Mouse (Mus musculus) intestine, embryonic 16.5 days (tissue): ENCODE results near the gene Sytl2. TPM values are rescaled to one million over a fixed set of nuclear protein-coding genes. Genes with fewer than 3 reads are reported as not detected.

ENCODE experiments used
- ATAC-seq: fragments of 200-750 bp; cut with Nextera tagmentation; 2 replicates; pipeline ENCODE4 v1.8.0; 2017; ENCODE audit warnings: moderate TSS enrichment, moderate library complexity
- H3K27ac ChIP-seq: fragments of 300-500 bp; sonication (generic); 2 replicates; pipeline ENCODE4 v1.5.1; 2014; ENCODE audit warnings: mild to moderate bottlenecking, low read length
- H3K27me3 ChIP-seq: fragments of 300-500 bp; sonication (generic); replicated peaks from 2 replicates; pipeline ENCODE4 v1.6.1; 2014; ENCODE audit warnings: low read length, control low read depth, mixed read lengths; ENCODE audit not compliant: control insufficient read depth, insufficient read depth
- H3K36me3 ChIP-seq: fragments of 300-500 bp; sonication (generic); 2 replicates; pipeline ENCODE4 v1.6.1; 2014; ENCODE audit warnings: low read length, control low read depth; ENCODE audit not compliant: control insufficient read depth, insufficient read depth
- H3K4me1 ChIP-seq: fragments of 300-500 bp; sonication (generic); 2 replicates; pipeline ENCODE4 v1.6.1; 2014; ENCODE audit warnings: low read length, control low read depth, mixed read lengths; ENCODE audit not compliant: control insufficient read depth, insufficient read depth
- H3K4me2 ChIP-seq: fragments of 300-500 bp; sonication (generic); 2 replicates; pipeline ENCODE4 v1.6.1; 2014; ENCODE audit warnings: low read depth, low read length, control low read depth
- H3K4me3 ChIP-seq: fragments of 300-500 bp; sonication (generic); 2 replicates; pipeline ENCODE4 v1.5.1; 2014; ENCODE audit warnings: mild to moderate bottlenecking, low read length
- H3K9ac ChIP-seq: fragments of 300-500 bp; sonication (generic); 2 replicates; pipeline ENCODE4 v1.6.1; 2014; ENCODE audit warnings: low read depth, low read length
- H3K9me3 ChIP-seq: fragments of 300-500 bp; sonication (generic); 2 replicates; pipeline ENCODE4 v1.6.1; 2016; ENCODE audit warnings: low read length, control low read depth; ENCODE audit not compliant: control insufficient read depth
- WGBS: fragments of 180-500 bp; shearing (Covaris S2); extraction: QIAGEN DNeasy Blood & Tissue Kit; methylation state at CpG from one replicate; pipeline ENCODE4 v1.1.7; 2014; 5-methylcytosine and 5-hydroxymethylcytosine counted together
- polyA plus RNA-seq: library from polyadenylated mRNA; unstranded; fragments of >200 nt; fragmentation: Nextera tagmentation; extraction: Ambion mirVana; gene quantifications from 2 replicates; pipeline ENCODE4 v1.2.1, GENCODE M21; 2015

Sytl2 gene
- polyA plus RNA-seq, 1 experiment from 2014 or later = 8.9 TPM

DNA sequence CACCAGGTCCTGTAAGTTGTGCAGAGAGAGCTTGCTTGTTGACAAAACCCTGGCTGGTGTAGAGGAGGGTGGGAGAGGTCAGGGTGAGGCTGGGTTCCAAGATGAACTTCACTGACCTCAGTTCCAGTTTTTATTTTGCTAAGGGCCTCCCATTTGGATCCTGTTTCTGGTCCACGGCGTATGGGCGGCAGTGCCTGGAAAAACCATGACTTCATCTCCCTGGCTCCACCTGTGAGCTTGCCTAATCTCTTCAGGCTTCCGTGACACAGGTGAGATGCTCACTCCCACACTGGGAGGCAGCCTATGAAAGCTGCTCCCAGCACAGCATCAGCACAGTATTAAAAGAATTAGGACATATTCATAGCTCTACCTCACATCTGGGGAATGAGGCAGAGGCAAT is 24.3 kb upstream of the Sytl2 start:
- Histone ChIP-seq H3K4me2 (no peak overlapping the region), H3K27me3 (no peaks in the 10 kb centered on the region), H3K9me3 (no peaks in the 10 kb centered on the region), H3K36me3 (no peaks in the 10 kb centered on the region), H3K9ac (no peak overlapping the region), H3K4me3 (no peak overlapping the region), H3K27ac (no peak overlapping the region), H3K4me1 (no peaks in the 10 kb centered on the region)
- 70% methylated on average over 4 of the region's 4 CpGs for WGBS
- no peak; the same call in 1 of the 2 replicates for ATAC-seq

DNA sequence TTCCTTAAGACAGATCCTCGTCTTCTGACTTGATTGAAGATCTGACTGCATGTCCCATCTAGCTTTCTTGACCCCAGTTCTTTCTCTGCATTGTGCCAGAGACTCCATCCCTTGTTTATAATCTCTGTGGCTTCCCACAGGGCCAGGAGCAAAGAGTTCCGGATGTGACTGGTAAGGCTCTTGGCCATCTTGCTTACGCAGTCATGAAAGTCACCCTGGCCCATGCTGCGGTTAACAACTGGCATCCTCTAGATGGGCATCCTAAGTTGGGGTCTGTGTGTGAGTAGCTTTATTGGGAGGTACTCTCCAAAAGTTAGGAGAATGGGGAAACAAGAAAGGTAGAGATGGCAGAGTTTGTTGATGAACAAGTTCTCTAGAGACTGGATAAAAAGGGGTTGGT is 22.9 kb upstream of the Sytl2 start:
- H3K9me3 ChIP-seq = no peaks in the 10 kb centered on the region
- ATAC-seq = no peak
- no peak overlapping the region for H3K4me3 ChIP-seq
- 91% methylated on average over 4 of the region's 4 CpGs for WGBS
- no peak overlapping the region for H3K4me2 ChIP-seq
- H3K27me3 ChIP-seq = no peaks in the 10 kb centered on the region
- no peak overlapping the region for H3K9ac ChIP-seq
- no peak overlapping the region for H3K27ac ChIP-seq
- H3K36me3 ChIP-seq = no peaks in the 10 kb centered on the region
- no peaks in the 10 kb centered on the region for H3K4me1 ChIP-seq

DNA sequence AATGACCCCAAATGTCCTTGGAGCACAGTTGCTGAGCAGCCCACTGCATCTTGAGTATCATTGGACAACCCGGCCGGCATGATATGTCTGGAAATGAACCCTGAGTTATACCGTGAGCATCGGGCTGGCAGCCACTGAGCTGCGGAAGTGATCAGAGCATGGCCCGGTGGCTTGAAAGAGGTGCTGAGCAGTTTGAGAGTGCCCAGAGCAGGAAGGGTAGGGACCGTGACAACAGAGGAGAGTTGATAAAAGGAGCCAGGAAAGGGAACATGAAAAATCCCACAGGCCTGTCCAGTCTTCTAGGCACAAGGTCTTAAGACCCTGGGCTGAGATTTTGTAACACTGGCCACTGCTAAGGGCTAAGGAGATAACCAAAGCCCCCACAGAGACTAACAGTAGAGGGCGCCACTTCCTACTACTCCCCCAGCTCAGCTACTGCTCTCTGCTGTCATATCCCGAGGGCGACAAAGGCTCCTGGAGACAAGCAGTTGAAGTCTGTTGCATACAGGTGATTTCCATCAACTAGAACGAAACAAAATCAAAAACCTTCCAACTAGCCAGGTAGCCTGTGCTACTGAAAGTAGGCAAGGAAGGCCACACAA is 21.7 kb upstream of the Sytl2 start:
- no peak for ATAC-seq
- WGBS = 69% methylated on average over 11 of the region's 11 CpGs

DNA sequence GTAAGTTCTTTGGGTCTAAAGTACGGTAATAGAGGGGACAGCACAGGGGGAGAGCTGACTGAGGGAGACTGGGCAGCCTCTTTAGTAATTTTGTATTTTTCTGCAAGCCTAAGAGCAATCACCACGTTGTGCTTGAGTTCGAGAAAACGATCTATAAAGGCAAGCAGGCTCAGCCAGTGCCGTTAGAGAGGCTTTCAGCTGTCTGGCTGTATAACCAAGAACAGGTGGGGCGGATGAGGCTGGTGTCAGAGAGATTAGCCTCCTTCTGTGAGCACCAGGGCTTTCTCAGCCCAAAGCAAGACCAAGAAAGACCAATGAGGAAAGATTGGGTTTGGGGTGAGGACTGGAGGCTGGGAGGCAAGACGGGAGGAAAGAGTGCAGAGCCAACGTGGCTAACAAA is 21.2 kb upstream of the Sytl2 start:
- Histone ChIP-seq H3K36me3 (no peaks in the 10 kb centered on the region), H3K9me3 (no peaks in the 10 kb centered on the region), H3K4me3 (no peak overlapping the region), H3K9ac (no peak overlapping the region), H3K4me1 (no peaks in the 10 kb centered on the region), H3K27ac (no peak overlapping the region), H3K27me3 (no peaks in the 10 kb centered on the region), H3K4me2 (no peak overlapping the region)
- WGBS = 63% methylated on average over 8 of the region's 8 CpGs
- no peak for ATAC-seq

More for the DNA sequence above, 21.7 kb upstream of the Sytl2 start:
- H3K36me3 ChIP-seq = no peaks in the 10 kb centered on the region
- H3K9ac ChIP-seq = no peak overlapping the region
- H3K9me3 ChIP-seq = no peaks in the 10 kb centered on the region
- no peak overlapping the region for H3K4me2 ChIP-seq
- H3K4me3 ChIP-seq = no peak overlapping the region
- no peaks in the 10 kb centered on the region for H3K27me3 ChIP-seq
- no peaks in the 10 kb centered on the region for H3K4me1 ChIP-seq
- H3K27ac ChIP-seq = no peak overlapping the region

DNA sequence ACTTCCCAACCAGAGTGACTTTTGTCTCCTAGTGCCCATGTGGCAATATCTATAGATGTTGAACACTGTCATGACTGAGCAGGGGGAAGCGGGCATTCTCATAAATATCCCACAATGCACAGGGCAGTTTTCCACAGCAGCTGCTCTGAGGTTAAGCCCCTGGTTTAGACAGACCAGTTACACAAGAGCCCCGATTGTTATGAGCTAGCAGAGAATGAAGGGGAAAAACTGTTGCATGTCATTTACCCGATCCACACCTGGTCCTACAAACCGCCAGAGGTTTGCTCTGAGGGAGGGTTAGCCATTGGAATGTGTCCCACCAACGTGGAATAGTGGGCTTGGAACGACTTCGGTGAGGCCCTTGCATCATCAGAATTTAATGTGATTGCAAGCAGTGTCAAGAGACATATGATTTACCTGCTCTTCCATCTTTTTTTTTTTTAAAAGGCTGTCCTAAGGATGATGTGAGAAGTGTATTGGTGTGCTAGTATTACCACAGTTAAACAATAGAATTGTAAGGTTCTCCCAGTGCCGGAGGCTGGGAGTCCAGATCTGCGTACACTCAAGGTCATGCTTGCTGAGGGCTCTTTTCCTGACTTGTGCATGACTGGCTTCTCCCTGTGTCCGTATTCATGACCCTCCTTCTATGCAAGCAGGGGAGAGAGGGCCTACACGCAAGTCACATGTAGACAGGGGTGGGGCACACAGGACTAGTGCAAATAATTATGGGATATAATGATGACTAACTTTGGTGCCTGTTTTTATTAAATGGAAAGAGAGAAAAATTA is 20.1 kb upstream of the Sytl2 start:
- Histone ChIP-seq H3K9ac (no peak overlapping the region), H3K4me3 (no peak overlapping the region), H3K27me3 (no peaks in the 10 kb centered on the region), H3K36me3 (no peaks in the 10 kb centered on the region), H3K27ac (no peak overlapping the region), H3K9me3 (no peaks in the 10 kb centered on the region), H3K4me2 (no peak overlapping the region), H3K4me1 (no peaks in the 10 kb centered on the region)
- ATAC-seq = peak; percentile 19; the same call in 1 of the 2 replicates
- WGBS = 71% methylated on average over 11 of the region's 11 CpGs

DNA sequence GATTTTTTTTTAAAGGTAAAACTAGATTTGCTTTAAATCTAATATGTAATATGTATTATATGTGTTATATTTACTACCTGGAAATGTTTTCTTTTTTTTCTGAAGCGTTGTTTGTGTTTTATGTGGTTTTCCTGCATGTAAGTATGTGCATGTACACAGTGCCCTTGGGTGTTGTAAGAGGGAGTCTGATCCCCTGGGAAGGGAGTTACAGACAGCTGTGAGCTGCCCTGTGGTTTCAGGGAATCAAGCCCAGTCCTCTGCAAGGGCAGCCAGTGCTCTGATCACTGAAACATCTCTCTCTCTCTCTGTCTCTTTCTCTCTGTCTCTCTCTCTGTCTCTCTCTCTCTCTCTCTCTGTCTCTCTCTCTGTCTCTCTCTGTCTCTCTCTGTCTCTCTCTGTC is 19.3 kb upstream of the Sytl2 start:
- Histone ChIP-seq H3K9ac (no peak overlapping the region), H3K27ac (no peak overlapping the region), H3K4me3 (no peak overlapping the region), H3K4me2 (no peak overlapping the region), H3K9me3 (no peaks in the 10 kb centered on the region), H3K27me3 (no peaks in the 10 kb centered on the region), H3K4me1 (no peaks in the 10 kb centered on the region), H3K36me3 (no peaks in the 10 kb centered on the region)
- 100% methylated on average over 1 of the region's 1 CpGs for WGBS
- no peak for ATAC-seq

DNA sequence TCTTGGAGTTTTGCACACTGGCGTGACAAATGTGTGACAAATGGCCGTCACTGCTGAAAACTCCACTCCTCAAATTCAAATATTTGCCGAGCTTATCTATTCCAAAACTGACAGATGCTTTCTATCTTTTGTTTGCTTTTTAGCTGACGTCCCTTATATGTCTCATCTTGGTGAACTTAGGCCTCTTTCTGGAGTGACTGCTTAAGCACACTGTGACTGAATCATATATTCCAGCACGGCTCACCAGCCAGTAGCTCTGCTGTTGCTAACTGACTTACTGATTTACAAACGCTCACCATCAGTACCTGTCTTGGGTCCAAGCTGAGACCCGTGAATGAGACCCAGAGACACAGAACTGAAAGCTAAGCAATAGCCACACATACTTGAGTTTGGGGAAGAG is 17.3 kb upstream of the Sytl2 start:
- H3K4me1 ChIP-seq = no peaks in the 10 kb centered on the region
- no peak overlapping the region for H3K27ac ChIP-seq
- ATAC-seq = peak; percentile 57; the same call in 1 of the 2 replicates
- no peaks in the 10 kb centered on the region for H3K27me3 ChIP-seq
- no peaks in the 10 kb centered on the region for H3K36me3 ChIP-seq
- peak overlapping the region; percentile 28 for H3K4me2 ChIP-seq
- H3K4me3 ChIP-seq = peak overlapping the region; percentile 17; the same call in 1 of the 2 replicates
- 41% methylated on average over 7 of the region's 7 CpGs for WGBS
- H3K9ac ChIP-seq = no peak overlapping the region
- no peaks in the 10 kb centered on the region for H3K9me3 ChIP-seq

DNA sequence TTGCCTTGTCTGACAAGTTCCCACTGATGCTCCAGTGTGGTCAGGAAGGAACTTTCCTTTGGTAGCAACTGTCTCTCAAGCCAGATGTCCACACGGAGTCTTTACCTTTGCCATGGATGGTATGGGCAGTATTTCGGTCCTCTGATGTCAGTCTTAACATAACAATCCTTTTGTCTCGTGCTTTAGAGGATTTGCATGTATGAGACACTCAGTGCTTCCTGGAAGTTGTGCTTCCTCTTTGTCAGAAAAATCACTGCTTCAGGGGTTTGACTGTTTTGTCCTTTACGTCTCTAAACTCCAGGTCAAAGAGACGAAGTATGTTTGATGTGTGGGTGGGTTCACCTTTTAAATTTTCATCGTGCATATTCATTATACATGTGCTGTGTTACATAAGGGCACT is 10.2 kb upstream of the Sytl2 start:
- no peaks in the 10 kb centered on the region for H3K27me3 ChIP-seq
- no peaks in the 10 kb centered on the region for H3K9me3 ChIP-seq
- no peak overlapping the region for H3K27ac ChIP-seq
- no peak overlapping the region for H3K4me2 ChIP-seq
- WGBS = 83% methylated on average over 6 of the region's 6 CpGs
- H3K4me3 ChIP-seq = no peak overlapping the region
- H3K4me1 ChIP-seq = no peaks in the 10 kb centered on the region
- ATAC-seq = no peak
- no peaks in the 10 kb centered on the region for H3K36me3 ChIP-seq
- H3K9ac ChIP-seq = no peak overlapping the region

DNA sequence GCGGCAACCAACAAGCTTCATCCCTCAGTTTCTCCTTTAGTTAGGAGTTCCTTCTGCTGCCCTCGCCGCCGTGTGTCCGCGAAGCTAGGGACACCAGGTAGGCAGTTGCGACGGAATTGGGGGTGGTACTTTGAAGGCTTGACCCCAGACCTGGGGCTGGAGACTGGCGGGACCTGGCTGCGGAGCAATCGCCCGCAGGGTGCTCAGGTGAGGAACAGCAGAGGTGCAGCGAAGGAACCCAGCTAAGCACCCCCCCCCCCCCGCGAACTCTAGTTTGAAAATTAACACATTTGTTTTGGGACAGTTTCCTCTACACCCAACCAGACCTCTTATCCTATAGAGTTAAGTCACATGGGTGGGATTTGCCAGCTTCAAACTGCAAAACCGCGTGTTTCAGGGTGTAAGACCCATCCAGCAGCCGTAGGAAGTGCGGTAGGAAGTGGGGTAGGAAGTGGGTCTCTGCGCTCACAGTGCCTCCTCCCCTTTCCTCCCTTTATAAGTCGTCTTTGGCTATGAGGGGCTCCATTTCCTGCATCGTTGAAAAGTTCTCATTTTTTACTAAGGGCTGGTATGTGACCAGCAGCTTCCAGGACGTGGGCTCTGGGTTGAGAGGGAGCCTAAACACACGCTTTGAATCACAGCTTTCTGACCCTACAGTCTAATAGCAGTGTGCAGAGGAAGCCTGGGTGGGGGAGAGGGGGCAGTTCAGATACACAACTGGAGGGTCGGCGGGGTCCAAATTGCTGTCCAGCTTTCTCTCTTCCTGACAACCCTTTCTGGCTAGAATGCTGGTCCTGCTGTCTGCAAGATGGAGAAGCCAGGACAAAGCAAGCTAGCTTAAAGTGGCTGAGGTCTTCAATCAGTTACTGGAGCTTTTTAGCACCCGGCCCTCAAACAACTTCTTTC is 848 bp downstream of the Sytl2 start:
- peak; percentile 74 for ATAC-seq
- WGBS = 3% methylated on average over 27 of the region's 27 CpGs
- H3K27ac ChIP-seq = no peak overlapping the region

More for the DNA sequence above, 848 bp downstream of the Sytl2 start:
- Histone ChIP-seq H3K4me2 (peak overlapping the region; percentile 98), H3K9ac (peak overlapping the region; percentile 68), H3K4me3 (peak overlapping the region; percentile 66), H3K9me3 (no peaks in the 10 kb centered on the region), H3K4me1 (0 out of 2 replicates have a peak, but pooled peaks cover 6% of the 10 kb centered on the region), H3K36me3 (no peaks in the 10 kb centered on the region), H3K27me3 (0 out of 2 replicates have a peak, but pooled peaks cover 4% of the 10 kb centered on the region)
